Mouse (Mus musculus): ENCODE data around the gene Itgb1bp1. TPM values are rescaled to one million over a fixed set of nuclear protein-coding genes. Genes with fewer than 3 reads are reported as not detected.
A peak's percentile ranks its signal among the peaks of the same experiment; 100 is the strongest.

Gene Itgb1bp1
- polyA plus RNA-seq (2012; rRNA removed): 19.9 and 21.5 TPM in 2 replicates

DNA sequence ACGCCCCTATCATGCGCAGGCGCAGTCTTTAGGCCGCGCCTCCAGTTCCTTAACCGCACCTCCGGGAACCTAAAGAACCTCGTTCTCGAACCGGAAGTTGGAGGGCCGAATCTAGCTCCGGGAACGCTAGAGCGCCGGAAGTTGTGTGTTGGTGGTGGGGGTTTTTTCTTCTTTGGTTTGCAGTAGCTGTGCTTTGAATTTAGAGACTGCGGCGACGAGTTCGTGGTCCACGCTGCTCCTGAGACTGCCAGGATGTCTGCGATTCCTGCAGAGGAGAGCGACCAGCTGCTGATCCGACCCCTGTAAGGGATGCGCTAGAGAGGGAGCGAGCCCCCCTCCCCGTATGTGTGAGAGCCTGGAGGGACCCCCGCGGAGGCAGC, at the start of gene Itgb1bp1:
TSS of gene Itgb1bp1 (minus strand) at position 42 of the 380 bp plus-strand sequence.
- TF ChIP-seq CTCF (IDR thresholded peaks at IDR 0.05; ENCODE audit: borderline replicate concordance, extremely low read depth, insufficient read depth, insufficient read length): no peak
- TF ChIP-seq POLR2A (IDR thresholded peaks at IDR 0.05; ENCODE audit: borderline replicate concordance, extremely low read depth, insufficient read depth, insufficient read length, poor library complexity, severe bottlenecking): no peak
- DNase-seq (ENCODE audit: low read depth): peak; percentile 99

DNA sequence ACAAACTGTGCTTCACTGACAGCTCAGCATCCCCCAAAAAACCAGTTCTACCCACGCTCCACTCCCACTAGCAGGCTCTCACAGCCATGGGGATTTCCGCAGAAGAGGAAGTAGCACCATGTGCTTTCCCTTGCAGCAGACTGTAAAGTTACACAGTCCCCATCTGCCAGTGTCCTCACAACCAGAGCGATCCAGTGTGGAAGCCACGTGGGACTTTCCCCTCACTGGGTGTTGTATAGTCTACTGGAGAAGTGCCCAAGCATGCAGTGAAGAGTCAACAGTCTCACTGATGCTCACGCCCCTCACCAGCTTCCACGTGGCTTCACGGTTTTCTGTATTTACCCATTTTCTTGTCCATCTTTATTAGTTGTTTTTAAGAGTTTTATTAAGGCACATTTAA, 49.8 kb upstream of the Itgb1bp1 start:
- DNase-seq (ENCODE audit: low read depth): no peak
- no peak for TF ChIP-seq POLR2A (IDR thresholded peaks at IDR 0.05; ENCODE audit: borderline replicate concordance, extremely low read depth, insufficient read depth, insufficient read length, poor library complexity, severe bottlenecking)

DNA sequence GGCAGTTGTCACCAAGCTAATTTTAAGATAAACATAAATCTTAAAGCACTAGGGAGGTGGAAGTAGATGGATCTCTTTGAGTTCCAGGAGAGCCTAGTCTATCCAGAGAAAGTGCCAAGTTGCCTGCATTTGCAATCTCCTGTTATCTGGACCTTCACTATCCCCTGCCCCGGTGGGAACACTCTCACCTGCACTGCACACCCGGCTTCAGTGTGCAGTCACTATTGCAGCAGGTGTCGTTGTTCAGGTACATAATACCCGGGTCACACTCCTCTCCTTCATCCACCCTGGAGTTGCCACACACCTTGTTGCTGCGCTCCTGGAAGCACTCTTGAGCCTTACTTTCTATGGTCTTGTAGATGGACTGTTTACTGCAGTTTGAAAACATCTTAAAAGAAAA, 47.7 kb upstream of the Itgb1bp1 start:
- TF ChIP-seq CTCF (IDR thresholded peaks at IDR 0.05; ENCODE audit: borderline replicate concordance, extremely low read depth, insufficient read depth, insufficient read length) (no peak), POLR2A (IDR thresholded peaks at IDR 0.05; ENCODE audit: borderline replicate concordance, extremely low read depth, insufficient read depth, insufficient read length, poor library complexity, severe bottlenecking) (no peak)
- DNase-seq (ENCODE audit: low read depth): no peak

DNA sequence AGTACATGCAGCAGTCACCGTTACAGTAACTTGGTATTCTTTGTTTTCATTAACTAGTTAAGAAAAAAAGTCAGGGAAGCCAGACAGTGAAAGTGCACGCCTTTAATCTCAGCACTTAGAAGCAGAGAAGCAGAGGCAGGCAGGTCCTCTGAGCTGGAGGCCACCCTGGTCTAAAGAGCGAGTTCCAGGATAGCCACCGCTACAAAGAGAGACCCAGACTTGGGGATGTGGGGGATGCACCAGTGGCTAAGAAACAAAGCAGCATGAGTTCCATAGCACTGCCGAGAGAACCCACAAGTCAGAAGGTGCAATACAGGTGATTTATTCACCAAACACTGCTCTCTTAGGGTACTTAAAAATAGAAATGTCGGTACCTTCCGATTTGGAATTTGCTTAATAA, 46.9 kb upstream of the Itgb1bp1 start:
- DNase-seq (ENCODE audit: low read depth): no peak
- TF ChIP-seq CTCF (IDR thresholded peaks at IDR 0.05; ENCODE audit: borderline replicate concordance, extremely low read depth, insufficient read depth, insufficient read length): no peak
- TF ChIP-seq POLR2A (IDR thresholded peaks at IDR 0.05; ENCODE audit: borderline replicate concordance, extremely low read depth, insufficient read depth, insufficient read length, poor library complexity, severe bottlenecking): no peak

DNA sequence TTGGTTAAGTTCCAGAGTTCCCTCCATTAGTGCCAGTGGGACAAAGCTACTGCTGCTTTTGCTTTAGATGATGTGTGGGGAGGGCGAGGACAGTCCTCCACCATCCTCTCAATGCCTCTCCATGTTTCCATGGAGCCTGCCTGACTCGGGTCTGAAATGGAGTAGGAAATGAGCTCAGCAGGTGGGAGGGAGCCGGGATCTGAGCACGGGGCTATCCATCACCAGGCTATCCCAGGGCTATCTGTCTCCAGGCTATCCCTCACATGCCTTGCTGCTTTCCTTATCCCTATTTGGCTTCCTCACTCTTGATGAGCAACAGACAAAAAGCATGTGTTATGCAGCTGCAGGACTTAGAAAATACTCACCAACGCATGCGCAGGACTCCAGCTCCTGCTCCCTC, 45.6 kb upstream of the Itgb1bp1 start:
- no peak for DNase-seq (ENCODE audit: low read depth)
- TF ChIP-seq CTCF (IDR thresholded peaks at IDR 0.05; ENCODE audit: borderline replicate concordance, extremely low read depth, insufficient read depth, insufficient read length) (no peak), POLR2A (IDR thresholded peaks at IDR 0.05; ENCODE audit: borderline replicate concordance, extremely low read depth, insufficient read depth, insufficient read length, poor library complexity, severe bottlenecking) (no peak)

DNA sequence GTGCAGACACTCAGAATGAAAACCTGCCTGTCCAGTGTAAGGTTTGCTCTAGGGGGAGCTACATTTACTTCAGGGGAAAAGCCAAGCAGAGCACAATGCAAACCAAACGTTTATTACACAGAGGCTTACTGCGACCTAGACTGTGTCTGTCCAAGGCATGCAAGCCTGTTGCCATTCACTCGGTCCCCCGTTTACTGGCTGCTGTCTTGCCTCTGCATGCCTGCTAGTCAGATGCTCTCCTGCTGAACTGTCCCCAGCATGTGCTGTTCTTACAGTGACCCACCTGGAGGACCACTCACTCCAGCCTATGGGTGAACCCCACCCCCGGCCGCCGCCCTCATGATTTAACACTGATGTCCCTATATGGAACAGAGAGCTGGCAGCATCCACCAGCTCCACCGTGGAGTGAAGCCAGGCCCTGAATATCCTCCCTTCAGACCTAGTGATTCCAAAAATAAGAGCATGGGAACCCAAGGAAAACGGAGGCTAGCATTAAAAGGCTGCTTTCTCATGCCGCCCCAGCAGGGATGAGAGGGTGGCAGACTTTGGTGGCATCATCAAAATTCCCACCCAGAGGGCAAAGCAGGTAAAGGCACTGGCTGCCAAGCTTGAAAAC, 45.0 kb upstream of the Itgb1bp1 start:
- no peak for DNase-seq (ENCODE audit: low read depth)
- no peak for TF ChIP-seq CTCF (IDR thresholded peaks at IDR 0.05; ENCODE audit: borderline replicate concordance, extremely low read depth, insufficient read depth, insufficient read length)
- TF ChIP-seq POLR2A (IDR thresholded peaks at IDR 0.05; ENCODE audit: borderline replicate concordance, extremely low read depth, insufficient read depth, insufficient read length, poor library complexity, severe bottlenecking): no peak

DNA sequence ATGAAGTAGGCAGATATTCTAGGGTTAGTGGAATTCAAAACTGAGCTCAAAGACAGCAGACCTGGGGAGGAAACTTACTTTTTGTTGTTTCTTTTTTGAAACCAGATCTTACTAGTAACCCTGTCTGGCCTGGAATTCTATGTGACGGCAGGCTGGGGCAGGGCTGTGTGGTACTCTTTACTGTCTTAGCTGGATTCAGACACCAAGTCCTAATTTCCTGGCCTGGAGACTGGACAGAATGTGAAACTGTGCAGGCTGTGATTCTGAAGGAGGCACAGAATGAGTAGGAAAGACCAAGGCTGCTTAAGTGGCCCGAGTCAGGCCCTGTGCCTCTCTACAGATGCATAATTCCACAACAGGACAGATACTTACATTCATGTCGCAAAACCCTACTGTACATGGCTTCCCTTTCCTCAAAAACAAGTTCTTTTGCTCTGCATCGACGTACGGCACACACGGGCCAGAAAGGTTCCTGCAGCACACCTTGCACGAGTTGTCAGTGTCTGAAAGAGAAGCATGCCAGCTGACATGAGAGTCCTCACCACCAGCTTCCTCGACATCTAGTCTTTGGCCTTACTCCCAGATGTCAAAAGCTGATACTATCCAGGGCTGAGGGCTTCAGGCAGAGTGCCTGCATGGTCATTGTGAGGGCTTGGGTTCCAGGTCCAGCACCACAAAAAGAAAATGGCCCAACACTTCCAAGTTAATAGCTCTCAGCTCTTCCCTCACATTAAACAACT, 43.7 kb upstream of the Itgb1bp1 start:
- no peak for DNase-seq (ENCODE audit: low read depth)
- TF ChIP-seq POLR2A (IDR thresholded peaks at IDR 0.05; ENCODE audit: borderline replicate concordance, extremely low read depth, insufficient read depth, insufficient read length, poor library complexity, severe bottlenecking): no peak
- TF ChIP-seq CTCF (IDR thresholded peaks at IDR 0.05; ENCODE audit: borderline replicate concordance, extremely low read depth, insufficient read depth, insufficient read length): no peak

DNA sequence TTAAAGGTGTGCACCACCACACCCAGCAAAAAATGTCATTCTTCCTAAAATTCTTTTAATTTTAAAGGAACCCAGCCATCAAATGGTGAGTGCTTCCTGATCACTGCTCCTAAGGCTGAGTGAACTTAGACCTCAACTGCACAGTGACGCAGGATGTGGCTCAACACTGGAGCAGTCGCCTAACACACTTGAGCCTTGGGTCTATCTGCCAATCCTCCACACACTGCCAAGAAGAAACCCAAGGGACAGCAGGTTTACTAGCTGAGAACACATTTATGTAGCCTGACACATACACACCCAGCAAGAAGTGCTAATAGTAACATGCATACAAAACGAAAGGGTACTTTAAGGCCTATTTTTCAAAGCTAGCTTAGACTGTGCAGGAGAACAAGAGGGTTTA, 40.2 kb upstream of the Itgb1bp1 start:
- TF ChIP-seq CTCF (IDR thresholded peaks at IDR 0.05; ENCODE audit: borderline replicate concordance, extremely low read depth, insufficient read depth, insufficient read length): no peak
- no peak for TF ChIP-seq POLR2A (IDR thresholded peaks at IDR 0.05; ENCODE audit: borderline replicate concordance, extremely low read depth, insufficient read depth, insufficient read length, poor library complexity, severe bottlenecking)
- DNase-seq (ENCODE audit: low read depth): no peak

DNA sequence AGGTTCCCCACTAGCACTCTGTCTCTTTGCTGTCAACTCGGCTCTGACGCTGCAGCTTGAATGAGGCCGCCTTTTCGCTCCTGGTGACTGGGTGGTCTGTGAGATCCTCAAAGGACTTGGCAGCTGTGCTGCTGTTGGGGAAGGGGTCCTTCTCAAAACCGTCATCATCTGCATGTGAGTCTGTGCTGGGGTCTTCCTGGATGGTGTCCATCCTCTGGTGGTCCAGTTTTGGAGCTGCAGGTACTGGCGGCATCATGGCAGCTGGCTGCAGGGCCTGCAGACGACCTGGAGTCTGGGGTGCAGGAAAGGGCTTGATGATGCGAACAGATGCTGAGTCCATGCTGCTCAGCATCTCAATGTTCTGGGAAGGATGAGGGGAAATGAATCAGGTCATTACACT, 39.2 kb upstream of the Itgb1bp1 start:
- DNase-seq (ENCODE audit: low read depth): no peak
- TF ChIP-seq CTCF (IDR thresholded peaks at IDR 0.05; ENCODE audit: borderline replicate concordance, extremely low read depth, insufficient read depth, insufficient read length): no peak
- TF ChIP-seq POLR2A (IDR thresholded peaks at IDR 0.05; ENCODE audit: borderline replicate concordance, extremely low read depth, insufficient read depth, insufficient read length, poor library complexity, severe bottlenecking): no peak

DNA sequence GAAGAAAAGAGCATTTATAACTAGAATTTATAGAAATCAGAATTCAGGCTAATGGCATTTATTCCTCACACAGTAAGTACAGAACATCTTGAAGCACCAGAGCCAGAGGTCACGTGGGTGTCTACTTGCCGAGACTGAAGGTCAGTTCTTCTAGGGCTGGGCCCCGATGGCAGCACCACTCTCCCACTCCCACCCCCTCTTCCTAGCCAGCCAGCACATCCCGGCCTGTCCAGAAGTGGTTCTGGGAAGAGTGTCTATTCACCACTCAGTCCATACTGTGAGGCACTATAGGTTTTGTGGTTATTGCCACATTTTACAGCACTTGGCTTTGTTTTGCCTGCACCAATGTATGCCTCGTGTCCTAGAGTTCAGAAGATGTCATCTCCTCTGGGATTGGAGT, 38.0 kb upstream of the Itgb1bp1 start:
- no peak for DNase-seq (ENCODE audit: low read depth)
- TF ChIP-seq CTCF (IDR thresholded peaks at IDR 0.05; ENCODE audit: borderline replicate concordance, extremely low read depth, insufficient read depth, insufficient read length) (no peak), POLR2A (IDR thresholded peaks at IDR 0.05; ENCODE audit: borderline replicate concordance, extremely low read depth, insufficient read depth, insufficient read length, poor library complexity, severe bottlenecking) (no peak)

DNA sequence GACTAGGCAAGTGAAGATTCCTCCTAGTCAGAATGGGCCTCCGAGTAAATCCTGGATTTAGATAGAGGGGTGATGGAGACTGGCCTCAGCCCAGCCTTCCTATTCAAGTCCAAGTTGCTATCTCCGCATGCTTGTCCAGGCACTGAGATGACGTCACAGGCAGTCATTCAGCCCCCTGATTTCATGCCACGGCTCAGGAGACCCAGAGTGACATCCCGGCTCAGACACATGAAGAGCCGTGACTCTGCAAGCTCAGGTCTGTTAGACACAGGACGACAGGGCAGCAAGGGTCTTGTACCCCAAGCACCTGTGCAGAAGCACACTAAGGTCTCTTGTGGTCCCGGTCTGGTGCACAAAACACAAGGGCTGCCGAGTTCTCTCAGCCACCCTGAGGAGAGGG, 36.8 kb upstream of the Itgb1bp1 start:
- DNase-seq (ENCODE audit: low read depth): no peak
- no peak for TF ChIP-seq POLR2A (IDR thresholded peaks at IDR 0.05; ENCODE audit: borderline replicate concordance, extremely low read depth, insufficient read depth, insufficient read length, poor library complexity, severe bottlenecking)
- no peak for TF ChIP-seq CTCF (IDR thresholded peaks at IDR 0.05; ENCODE audit: borderline replicate concordance, extremely low read depth, insufficient read depth, insufficient read length)

DNA sequence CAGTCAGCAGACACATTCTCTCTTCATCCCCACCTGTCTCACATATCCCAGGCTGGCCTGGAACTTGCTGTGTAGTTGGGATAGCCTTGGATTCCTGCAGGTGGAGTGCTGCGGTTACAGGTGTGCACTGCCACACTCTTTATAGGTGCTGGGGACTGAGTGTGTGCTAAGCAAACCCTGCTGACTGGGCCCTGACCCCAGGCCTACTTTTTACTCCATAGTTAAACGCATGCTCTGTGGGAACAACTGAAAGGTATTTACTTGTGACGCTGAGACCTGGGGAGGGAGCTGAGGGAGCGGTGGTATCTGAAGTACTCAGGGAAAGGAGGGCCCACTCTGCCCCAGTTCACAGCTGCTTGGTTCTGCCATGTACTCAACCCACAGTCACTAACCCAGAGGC, 36.2 kb upstream of the Itgb1bp1 start:
- no peak for TF ChIP-seq POLR2A (IDR thresholded peaks at IDR 0.05; ENCODE audit: borderline replicate concordance, extremely low read depth, insufficient read depth, insufficient read length, poor library complexity, severe bottlenecking)
- TF ChIP-seq CTCF (IDR thresholded peaks at IDR 0.05; ENCODE audit: borderline replicate concordance, extremely low read depth, insufficient read depth, insufficient read length): no peak
- no peak for DNase-seq (ENCODE audit: low read depth)

Measured in brain, embryonic 14.5 days (tissue).